Mouse (Mus musculus): Measurements from ENCODE around the gene Oxgr1. TPM values are rescaled to one million over a fixed set of nuclear protein-coding genes. Genes with fewer than 3 reads are reported as not detected.
"Not testable (repeated sequence)": the region's sequence is repeated elsewhere in the genome, so short reads cannot be mapped to it uniquely, and the experiment has no call there.

Oxgr1 gene
- total RNA-seq, 1 experiment from 2014 or later = not detected

DNA sequence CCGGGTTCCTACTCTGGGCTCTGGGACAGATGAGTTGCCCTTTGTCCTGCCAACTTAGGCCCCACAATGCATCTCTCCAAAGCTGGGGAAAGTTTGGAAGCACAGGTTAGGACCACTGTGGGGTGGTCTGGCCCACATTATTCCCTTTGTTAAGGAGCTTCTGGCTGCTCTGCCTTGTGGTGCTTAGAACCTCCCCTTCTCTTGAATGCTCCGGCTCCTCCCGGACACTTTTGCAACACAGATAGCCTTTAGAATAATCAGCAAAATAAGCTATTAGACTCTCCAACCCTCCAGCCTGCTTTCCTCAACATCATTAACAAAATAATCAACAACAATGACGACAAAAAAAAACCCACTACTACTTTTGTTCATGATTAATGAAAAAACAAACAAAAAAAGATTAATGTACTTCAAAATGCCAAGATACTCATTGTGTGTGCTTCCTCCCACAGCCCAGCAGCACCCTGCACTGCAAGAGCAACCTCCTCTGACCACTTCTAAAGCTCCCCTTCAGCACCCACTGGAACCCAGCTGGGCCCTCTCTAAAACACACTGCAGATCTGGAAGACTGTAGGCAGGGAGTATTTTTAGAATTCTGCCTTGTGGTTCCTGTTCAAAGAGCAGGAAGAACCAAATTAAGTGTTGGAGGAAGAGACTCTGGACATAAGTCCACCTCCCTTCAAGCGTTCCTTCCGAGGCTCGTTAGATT lies 53.1 kb downstream of the Oxgr1 start:
- no peak for ATAC-seq (replicated peaks in 1 of 2; ENCODE audit: insufficient read depth in 1 of 2, low FRiP score in 2 of 2, low TSS enrichment in 1 of 2, low read depth in 1 of 2, poor library complexity in 2 of 2, severe bottlenecking in 2 of 2)

DNA sequence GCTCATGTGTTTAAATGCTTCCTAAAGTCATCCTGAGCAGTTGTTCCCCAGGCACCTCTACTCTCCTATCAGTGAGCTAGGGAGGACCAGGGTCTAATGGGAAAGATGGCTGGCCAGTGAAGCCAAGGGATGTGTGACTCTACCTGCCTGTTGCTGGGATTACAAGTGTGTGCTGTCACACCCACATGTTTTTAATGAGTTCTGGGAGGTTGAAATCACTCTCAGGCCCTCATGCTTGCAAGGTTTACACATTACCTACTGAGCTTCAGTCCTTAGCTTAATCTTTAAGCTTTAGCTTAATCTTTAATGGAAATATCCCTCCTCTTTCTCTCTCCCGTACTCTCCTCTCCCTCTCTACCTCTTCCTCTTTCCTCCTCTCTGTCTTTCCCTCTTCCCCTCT lies 55.0 kb downstream of the Oxgr1 start:
- no peak for ATAC-seq (replicated peaks in 1 of 2; ENCODE audit: insufficient read depth in 1 of 2, low FRiP score in 2 of 2, low TSS enrichment in 1 of 2, low read depth in 1 of 2, poor library complexity in 2 of 2, severe bottlenecking in 2 of 2)

DNA sequence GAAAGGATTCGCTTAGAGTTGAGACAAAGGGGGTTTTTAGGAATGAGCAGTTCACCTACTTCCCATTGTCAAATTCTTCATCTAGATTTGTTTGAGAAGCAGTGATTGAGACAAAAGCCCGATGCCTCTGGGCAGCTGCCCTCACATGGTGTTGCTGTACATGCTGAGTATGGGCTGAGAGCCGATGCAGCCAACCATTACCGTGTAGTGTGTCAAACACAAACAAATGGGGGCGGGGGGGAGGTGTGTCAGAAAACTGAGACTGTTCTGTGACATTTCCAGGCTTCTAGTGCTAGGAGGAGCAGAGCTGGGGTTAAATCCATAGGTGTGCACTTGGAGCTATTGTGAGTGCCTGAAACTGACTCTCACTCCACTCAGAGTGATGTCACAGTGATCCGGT lies 55.5 kb downstream of the Oxgr1 start:
- no peak for ATAC-seq (replicated peaks in 1 of 2; ENCODE audit: insufficient read depth in 1 of 2, low FRiP score in 2 of 2, low TSS enrichment in 1 of 2, low read depth in 1 of 2, poor library complexity in 2 of 2, severe bottlenecking in 2 of 2)

DNA sequence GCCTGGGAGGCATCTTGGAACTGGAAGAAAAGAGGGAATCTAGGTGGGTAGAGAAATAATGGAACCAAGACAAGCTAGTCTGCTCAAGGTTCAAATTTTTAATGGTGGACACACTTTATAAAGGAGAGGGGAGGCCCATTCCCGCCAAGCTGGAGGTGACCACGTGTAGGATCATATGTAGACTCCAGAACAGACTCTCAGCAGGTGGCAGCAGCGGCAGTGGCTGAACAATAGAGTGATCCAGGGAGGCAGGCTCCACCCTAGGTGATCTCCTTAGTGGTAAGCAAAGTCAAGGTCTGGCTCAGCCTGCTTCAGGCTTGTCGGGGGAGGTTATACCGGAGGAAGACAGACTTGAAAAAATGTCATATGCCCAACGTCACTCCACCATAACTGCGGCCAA lies 55.9 kb downstream of the Oxgr1 start:
- ATAC-seq (replicated peaks in 1 of 2; ENCODE audit: insufficient read depth in 1 of 2, low FRiP score in 2 of 2, low TSS enrichment in 1 of 2, low read depth in 1 of 2, poor library complexity in 2 of 2, severe bottlenecking in 2 of 2) = not testable (repeated sequence)

DNA sequence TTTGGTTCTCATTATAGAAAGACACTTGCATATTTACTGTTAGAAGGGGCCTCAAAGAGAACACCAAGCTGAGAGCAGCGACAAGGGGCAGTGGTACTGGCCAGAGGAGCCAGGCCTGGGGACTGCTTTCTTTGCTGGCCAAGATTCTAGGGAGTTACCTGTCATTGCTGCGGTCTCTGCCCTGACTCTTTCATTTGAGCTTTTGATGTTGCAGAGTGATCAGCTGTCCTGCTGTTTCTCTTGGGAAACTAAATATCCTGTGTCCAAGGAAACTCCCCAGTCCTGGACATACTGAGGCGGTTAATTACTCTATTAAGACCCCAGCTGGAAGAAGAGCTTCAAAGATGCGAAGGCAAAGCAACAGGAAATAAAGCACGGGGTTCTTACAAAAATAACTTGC lies 60.9 kb downstream of the Oxgr1 start:
- ATAC-seq (replicated peaks in 1 of 2; ENCODE audit: insufficient read depth in 1 of 2, low FRiP score in 2 of 2, low TSS enrichment in 1 of 2, low read depth in 1 of 2, poor library complexity in 2 of 2, severe bottlenecking in 2 of 2) = no peak

DNA sequence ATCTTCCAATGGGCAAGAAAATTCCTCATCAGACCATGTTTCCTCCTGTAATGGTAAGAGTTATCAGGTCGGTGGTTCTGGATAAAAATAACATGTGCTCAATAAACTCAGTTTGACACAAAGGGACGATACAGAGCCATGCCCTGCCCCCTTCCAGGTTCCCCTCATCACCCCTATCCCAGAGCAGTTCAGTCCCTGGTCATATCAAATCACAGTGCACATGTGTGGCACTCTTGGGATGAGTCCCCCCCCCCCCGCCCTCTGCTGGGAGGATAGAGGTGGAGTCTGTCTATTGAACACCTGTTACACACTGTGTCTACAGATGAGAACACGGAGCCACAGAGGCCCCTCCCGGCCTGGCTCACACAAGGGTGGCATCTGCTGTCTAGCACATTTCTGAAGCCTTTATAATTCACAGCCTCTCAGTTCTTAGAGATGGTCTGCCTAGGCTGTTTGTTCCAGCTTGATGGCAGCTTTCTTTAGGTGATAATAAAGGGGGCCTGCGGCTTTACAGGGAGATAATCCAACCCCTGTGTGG lies 61.5 kb downstream of the Oxgr1 start:
- no peak for ATAC-seq (replicated peaks in 1 of 2; ENCODE audit: insufficient read depth in 1 of 2, low FRiP score in 2 of 2, low TSS enrichment in 1 of 2, low read depth in 1 of 2, poor library complexity in 2 of 2, severe bottlenecking in 2 of 2)

Other genes with a start within 250 kb of the Oxgr1 start
- 78.6 and 111 TPM in 2 replicates for gene Mbnl2, start 233.2 kb upstream of the Oxgr1 start, total RNA-seq (2017)

Data from hematopoietic stem cell, adult 5-6 weeks (primary cell).